Mouse (Mus musculus) kidney, adult 18-20 months (tissue): ENCODE measurements around the gene Tbx1.

Source experiments
- DNase-seq: peaks from one replicate; pipeline ENCODE4 v3.0.0; 2021

The Tbx1 gene

GRCm38 (mm10) chr16:18586906-18587546 is 3.4 kb downstream of the Tbx1 start:
- no peak for DNase-seq

GRCm38 (mm10) chr16:18586076-18586905 is 4.2 kb downstream of the Tbx1 start:
- no peak for DNase-seq

- DNase-seq = no peak
These were observed 4.8 kb downstream of the Tbx1 start for GRCm38 (mm10) chr16:18585676-18586075.

GRCm38 (mm10) chr16:18584901-18585510 is 5.5 kb downstream of the Tbx1 start:
- DNase-seq = no peak

- no peak for DNase-seq
These were observed 6.7 kb downstream of the Tbx1 start for GRCm38 (mm10) chr16:18583673-18584357.

GRCm38 (mm10) chr16:18583169-18583568 is 7.3 kb downstream of the Tbx1 start:
- DNase-seq = no peak

- no peak for DNase-seq
These were observed 7.9 kb downstream of the Tbx1 start for GRCm38 (mm10) chr16:18582426-18583148.

GRCm38 (mm10) chr16:18581623-18582205 is 8.8 kb downstream of the Tbx1 start:
- DNase-seq = peak; percentile 10

GRCm38 (mm10) chr16:18581050-18581622 is 9.3 kb downstream of the Tbx1 start:
- no peak for DNase-seq

- no peak for DNase-seq
These were observed 10.1 kb downstream of the Tbx1 start for GRCm38 (mm10) chr16:18580389-18580788.

- no peak for DNase-seq
These were observed 12.8 kb downstream of the Tbx1 start for GRCm38 (mm10) chr16:18577599-18578160.

GRCm38 (mm10) chr16:18577071-18577470 is 13.4 kb downstream of the Tbx1 start:
- no peak for DNase-seq

GRCm38 (mm10) chr16:18574196-18574595 is 16.3 kb downstream of the Tbx1 start:
- DNase-seq = no peak

- DNase-seq = no peak
These were observed 21.9 kb downstream of the Tbx1 start for GRCm38 (mm10) chr16:18568599-18568998.

GRCm38 (mm10) chr16:18564472-18564871 is 26.0 kb downstream of the Tbx1 start:
- DNase-seq = no peak

GRCm38 (mm10) chr16:18556461-18556860 is 34.0 kb downstream of the Tbx1 start:
- DNase-seq = no peak

- DNase-seq = no peak
These were observed 35.1 kb downstream of the Tbx1 start for GRCm38 (mm10) chr16:18555235-18555935.

GRCm38 (mm10) chr16:18554721-18555120 is 35.8 kb downstream of the Tbx1 start:
- no peak for DNase-seq

GRCm38 (mm10) chr16:18552106-18552710 is 38.3 kb downstream of the Tbx1 start:
- DNase-seq = no peak

GRCm38 (mm10) chr16:18551604-18552003 is 38.9 kb downstream of the Tbx1 start:
- no peak for DNase-seq
